Mouse (Mus musculus) myocyte (in vitro differentiated cells): Measurements from ENCODE around the gene Sidt2.
A peak's percentile ranks its signal among the peaks of the same experiment; 100 is the strongest.

Source experiments
- MYOG ChIP-seq, 3 experiments: IDR thresholded peaks; one replicate each; pipeline ENCODE4 v1.6.1; 2011; ENCODE audit warnings: control low read depth in 2 of 3, low read depth in 2 of 3, mild to moderate bottlenecking in 2 of 3; ENCODE audit not compliant: insufficient read length in 2 of 3, control insufficient read depth in 1 of 3, insufficient read depth in 1 of 3
- POLR2A ChIP-seq: IDR thresholded peaks from one replicate; pipeline ENCODE4 v1.6.1; 2011; ENCODE audit warnings: low read depth, mild to moderate bottlenecking, control low read depth, moderate library complexity; ENCODE audit not compliant: insufficient read length
- POLR2AphosphoS2 ChIP-seq: IDR thresholded peaks from one replicate; pipeline ENCODE4 v1.6.1; 2011; ENCODE audit warnings: low read depth, control low read depth; ENCODE audit not compliant: insufficient read length
- SRF ChIP-seq: IDR thresholded peaks from one replicate; pipeline ENCODE4 v1.6.1; 2011; ENCODE audit warnings: low read depth; ENCODE audit not compliant: control insufficient read depth, insufficient read length
- USF1 ChIP-seq: IDR thresholded peaks from one replicate; pipeline ENCODE4 v1.6.1; 2011; ENCODE audit warnings: low read depth, mild to moderate bottlenecking, control low read depth, moderate library complexity

- TF ChIP-seq POLR2AphosphoS2 (no peak), USF1 (no peak), POLR2A (no peak), SRF (peak; percentile 56), MYOG (IDR thresholded peaks at IDR 0.05; ENCODE audit: control insufficient read depth in 1 of 3, insufficient read depth in 1 of 3, insufficient read length in 2 of 3, low read depth in 2 of 3) (no peak)
Observed at GRCm38 (mm10) chr9:45935628-45936210, 19.3 kb downstream of the Sidt2 start, which contains the start of gene Tagln.
